Mouse (Mus musculus) spleen, adult 18-20 months (tissue): Measurements from ENCODE around the gene 5430403G16Rik.
"Not testable (repeated sequence)": the region's sequence is repeated elsewhere in the genome, so short reads cannot be mapped to it uniquely, and the experiment has no call there.

ENCODE experiments used
- DNase-seq, 2 experiments: peaks; one replicate each; pipeline ENCODE4 v3.0.0; 2022; ENCODE audit warnings: mixed read lengths in 2 of 2

The 5430403G16Rik gene

DNA sequence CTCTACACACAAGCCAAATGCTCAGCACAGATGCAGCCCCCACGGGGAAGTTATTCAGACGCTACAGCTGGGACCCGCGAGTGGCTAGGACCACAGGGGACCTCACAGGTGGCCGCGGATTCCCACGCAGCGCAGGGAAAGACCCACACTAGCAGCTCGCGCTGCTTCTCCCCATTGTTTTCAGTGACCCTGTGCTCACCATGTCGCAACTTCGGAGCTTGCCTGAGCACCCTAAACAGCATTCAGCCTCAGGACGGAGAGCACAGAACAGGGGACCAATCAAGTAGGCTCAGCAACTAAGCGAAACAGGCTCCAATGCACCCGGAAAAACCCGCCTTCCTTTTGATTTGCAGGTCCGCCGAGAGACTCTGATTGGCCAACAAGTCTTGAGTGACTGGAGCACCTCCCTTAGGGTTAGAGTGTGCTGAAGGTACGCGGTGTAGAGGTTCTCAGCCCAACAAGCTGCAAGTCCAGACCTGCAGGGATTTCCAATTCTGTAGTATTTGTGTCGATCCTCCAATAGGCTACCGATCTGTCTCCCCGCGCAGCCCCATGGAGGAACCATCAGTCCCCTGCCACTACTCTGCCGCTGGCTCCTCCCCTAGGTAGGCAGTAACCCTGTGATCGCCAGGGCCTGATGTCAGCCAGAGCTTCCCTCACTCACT is at the start of gene 5430403G16Rik:
5430403G16Rik (minus strand) TSS at position 505 of the 665 bp plus-strand sequence.
- peak; percentile 64 to 66 for DNase-seq

DNA sequence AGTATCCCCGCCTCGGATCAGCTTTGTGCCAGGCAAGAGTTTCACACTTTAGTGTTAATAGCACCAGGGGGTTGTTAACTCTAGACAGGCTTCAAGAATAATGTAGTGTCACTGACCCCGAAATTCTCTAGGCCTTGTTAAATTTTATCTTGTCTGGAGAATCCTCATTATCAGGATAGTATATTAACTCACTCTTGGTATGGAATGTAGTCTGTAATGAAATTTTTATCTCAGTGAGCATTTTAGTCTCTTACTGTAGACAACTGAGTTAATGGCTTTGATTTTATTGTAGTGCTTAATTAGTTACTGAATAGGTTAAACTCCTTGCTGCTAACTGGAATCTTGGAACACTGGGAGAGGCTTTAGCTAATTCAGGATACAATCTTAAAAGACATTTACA is 26.5 kb upstream of the 5430403G16Rik start:
- not testable (repeated sequence) for DNase-seq

DNA sequence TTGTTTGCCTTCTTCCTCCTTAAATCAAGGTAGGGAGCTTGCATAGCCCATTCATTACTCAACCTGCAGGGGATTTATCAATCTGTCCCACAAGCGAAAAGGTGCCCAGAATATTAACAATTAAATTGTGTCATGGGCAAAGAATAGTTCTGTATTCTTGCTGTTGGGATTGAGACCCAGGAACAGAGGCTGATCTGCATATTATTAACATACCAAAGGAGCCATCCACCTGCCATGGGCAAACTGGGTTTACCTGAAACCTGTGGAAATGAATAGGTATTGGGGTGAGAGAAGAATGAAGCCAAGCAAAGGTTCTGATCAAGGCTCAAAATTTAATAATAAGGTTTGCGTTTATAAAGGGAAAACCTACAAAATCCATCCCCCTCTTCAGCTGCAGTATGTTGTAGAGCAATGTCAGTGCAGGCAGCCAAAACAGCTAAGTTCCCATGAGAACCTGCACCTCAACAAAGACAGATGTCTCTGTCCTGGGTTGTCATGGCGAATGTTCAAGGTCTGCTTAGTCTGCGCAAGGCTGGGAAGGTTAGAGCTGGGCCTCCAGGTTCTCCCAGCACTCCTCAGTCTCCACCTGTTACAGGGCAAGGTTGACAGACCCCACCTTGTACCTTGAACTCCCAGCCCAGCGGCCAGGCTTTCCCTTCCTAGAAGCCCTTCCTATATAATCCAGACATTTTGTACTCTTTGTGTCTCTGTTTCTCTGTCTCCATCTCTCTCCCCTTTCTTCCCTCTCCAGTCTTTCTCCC is 544 bp upstream of the 5430403G16Rik start:
- not testable (repeated sequence) for DNase-seq

DNA sequence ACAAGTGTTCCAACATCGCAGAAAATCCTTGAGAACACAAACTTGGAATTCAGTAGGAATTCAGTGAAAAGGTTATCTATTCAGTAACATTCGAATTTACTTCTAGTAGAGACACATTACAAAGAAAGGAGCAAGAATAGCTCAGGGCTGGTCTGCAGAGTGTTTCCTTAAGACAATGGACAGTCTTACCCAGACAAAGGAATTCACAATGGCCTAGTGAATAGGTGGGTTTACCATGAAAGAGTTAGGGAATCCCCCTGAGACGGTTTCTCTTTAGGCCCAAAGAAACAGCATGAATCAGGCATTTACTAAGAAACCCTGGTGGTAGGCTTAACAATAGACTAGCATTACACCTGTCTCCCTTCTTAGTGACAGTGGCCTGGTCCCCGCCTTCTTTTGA is 7.9 kb downstream of the 5430403G16Rik start:
- DNase-seq: no peak
